Mouse (Mus musculus): Measurements from ENCODE around the gene Pard3.

DNA sequence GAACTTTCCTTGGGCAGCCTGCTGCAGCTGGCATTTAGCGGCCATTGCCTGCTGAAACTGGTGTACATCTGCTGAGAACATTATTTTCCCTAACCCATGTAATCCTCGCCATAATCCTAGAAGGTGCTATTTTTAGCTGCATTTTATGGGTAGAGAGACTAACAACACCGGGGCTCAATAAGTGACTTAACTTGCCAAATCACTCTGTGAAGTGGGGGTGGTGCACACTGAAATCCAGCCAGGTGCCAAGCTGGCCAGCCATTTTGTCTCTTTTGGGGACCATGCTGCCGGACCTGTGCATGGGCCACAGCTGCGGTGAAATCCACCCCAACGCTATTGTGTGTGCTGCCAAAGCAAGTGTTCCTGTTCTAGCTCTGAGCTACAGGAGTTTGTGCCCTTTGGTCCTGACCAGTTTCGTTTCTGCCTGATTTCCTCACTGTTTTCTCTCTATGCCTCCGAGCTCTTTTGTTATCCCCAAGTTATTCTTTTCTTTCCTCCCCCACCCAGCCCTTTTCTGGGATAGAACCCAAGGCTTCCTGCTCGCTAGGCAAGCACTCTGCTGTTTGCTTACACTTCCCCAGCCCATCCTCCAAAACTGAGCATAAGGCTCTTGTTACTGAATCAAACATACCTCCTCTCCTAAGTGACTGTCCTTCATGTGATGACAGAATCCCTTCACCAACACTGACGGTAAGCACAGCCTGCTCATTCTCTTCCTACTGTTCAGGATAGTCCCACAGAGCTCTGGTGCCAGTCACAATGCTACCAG, 375.9 kb downstream of the Pard3 start:
- no peak for TF ChIP-seq POLR2A (IDR thresholded peaks at IDR 0.05; ENCODE audit: borderline replicate concordance, extremely low read depth, insufficient read depth, insufficient read length, poor library complexity, severe bottlenecking)
- TF ChIP-seq CTCF (IDR thresholded peaks at IDR 0.05; ENCODE audit: borderline replicate concordance, extremely low read depth, insufficient read depth, insufficient read length): no peak
